In the genomic region with DNA sequence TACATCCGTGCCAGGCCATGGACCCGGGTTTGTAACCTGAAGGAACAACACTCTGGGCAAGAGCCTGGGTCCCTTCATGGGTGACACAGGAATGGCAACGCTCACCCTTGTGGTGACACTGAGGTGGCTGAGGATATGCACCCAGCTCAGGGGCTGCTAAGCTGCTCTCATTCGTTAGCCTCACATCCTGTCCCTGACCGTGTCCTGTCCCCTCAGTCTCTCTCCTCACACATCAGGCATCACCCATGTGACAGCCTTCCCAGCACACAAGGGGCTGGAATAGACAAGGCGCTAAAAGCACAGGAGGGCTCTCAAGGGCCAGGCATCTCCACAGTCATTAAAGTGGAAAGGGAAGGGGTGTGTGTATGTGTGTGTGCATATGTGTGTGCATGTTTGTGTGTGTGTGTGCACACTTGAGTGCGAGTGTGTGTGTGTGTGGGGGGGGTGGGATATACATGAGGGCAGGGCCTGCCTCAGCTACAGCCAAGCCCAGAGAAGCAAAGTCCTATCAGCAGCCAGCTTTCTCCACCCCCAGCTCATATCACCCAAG, we compare ENCODE assay signal across 21 mouse cellular contexts. TPM values are rescaled to one million over a fixed set of nuclear protein-coding genes. Genes with fewer than 3 reads are reported as not detected.
DNase-seq lines count a peak whose midpoint lies in the region; ATAC-seq and TF ChIP-seq lines count a peak whose summit lies in the region.
"Had no signal": no experiment of that assay in that cellular context is flagged by ENCODE, and none has a peak within 500 bp of the region (broad histone marks: within the 10 kb centered on the region; RNA-seq: fewer than 3 reads in every experiment).

No protein-coding gene starts in this region.

- peak overlapping the region; percentile 59; the same call in 1 of the 2 replicates for H3K27ac ChIP-seq in heart, embryonic 10.5 days
- H3K27ac ChIP-seq in liver, postnatal 0 days (ENCODE audit: low read depth), result no peak overlapping the region
- no peak overlapping the region for H3K27ac ChIP-seq in liver, embryonic 11.5 days (ENCODE audit: low read depth, low read length)
- no peak overlapping the region for H3K27ac ChIP-seq in neural tube, embryonic 13.5 days (replicated peaks)
- no peak overlapping the region for H3K27ac ChIP-seq in intestine, postnatal 0 days (ENCODE audit: low read depth, low read length)
- H3K27ac ChIP-seq: embryonic facial prominence, embryonic 12.5 days; hindbrain, embryonic 10.5 days; layer of hippocampus, adult 2 months; liver, embryonic 13.5 days; neural tube, embryonic 12.5 days had no signal

- H3K9me3 ChIP-seq in heart, embryonic 10.5 days, result no peaks in the 10 kb centered on the region
- no peaks in the 10 kb centered on the region for H3K9me3 ChIP-seq in liver, postnatal 0 days (ENCODE audit: low read length)
- H3K9me3 ChIP-seq in liver, embryonic 11.5 days (ENCODE audit: control insufficient read depth, low read length), result no peaks in the 10 kb centered on the region
- H3K9me3 ChIP-seq in neural tube, embryonic 13.5 days, result no peaks in the 10 kb centered on the region
- no peaks in the 10 kb centered on the region for H3K9me3 ChIP-seq in intestine, postnatal 0 days (ENCODE audit: control insufficient read depth)
- H3K9me3 ChIP-seq: embryonic facial prominence, embryonic 12.5 days; hindbrain, embryonic 10.5 days; liver, embryonic 13.5 days; neural tube, embryonic 12.5 days had no signal

- H3K4me2 ChIP-seq in liver, postnatal 0 days (ENCODE audit: low read depth, low read length), result no peak overlapping the region
- no peak overlapping the region for H3K4me2 ChIP-seq in liver, embryonic 11.5 days
- no peak overlapping the region for H3K4me2 ChIP-seq in neural tube, embryonic 13.5 days
- H3K4me2 ChIP-seq in intestine, postnatal 0 days (replicated peaks; ENCODE audit: low read depth), result no peak overlapping the region
- H3K4me2 ChIP-seq: embryonic facial prominence, embryonic 12.5 days; liver, embryonic 13.5 days; neural tube, embryonic 12.5 days had no signal

- no peaks in the 10 kb centered on the region for H3K27me3 ChIP-seq in heart, embryonic 10.5 days (ENCODE audit: insufficient read depth, poor library complexity, severe bottlenecking)
- H3K27me3 ChIP-seq in liver, postnatal 0 days (ENCODE audit: insufficient read depth, low read length), result no peaks in the 10 kb centered on the region
- H3K27me3 ChIP-seq in liver, embryonic 11.5 days (replicated peaks; ENCODE audit: control insufficient read depth, insufficient read depth, low read length), result no peaks in the 10 kb centered on the region
- H3K27me3 ChIP-seq in neural tube, embryonic 13.5 days, result no peaks in the 10 kb centered on the region
- no peaks in the 10 kb centered on the region for H3K27me3 ChIP-seq in intestine, postnatal 0 days (replicated peaks; ENCODE audit: control insufficient read depth, insufficient read depth, low read length)
- H3K27me3 ChIP-seq: embryonic facial prominence, embryonic 12.5 days; liver, embryonic 13.5 days; neural tube, embryonic 12.5 days; Patski had no signal

- 47% methylated on average over 7 of the region's 7 CpGs for WGBS in heart, embryonic 10.5 days
- WGBS in liver, postnatal 0 days (ENCODE audit: insufficient replicate concordance), result 64% methylated on average over 7 of the region's 7 CpGs
- 66% methylated on average over 7 of the region's 7 CpGs for WGBS in liver, embryonic 11.5 days
- 79% methylated on average over 7 of the region's 7 CpGs for WGBS in neural tube, embryonic 13.5 days
- WGBS in intestine, postnatal 0 days, result 73% methylated on average over 7 of the region's 7 CpGs

- no peak overlapping the region for H3K4me3 ChIP-seq in heart, embryonic 10.5 days
- H3K4me3 ChIP-seq in liver, postnatal 0 days (ENCODE audit: low read depth, low read length), result no peak overlapping the region
- H3K4me3 ChIP-seq in liver, embryonic 11.5 days (ENCODE audit: low read depth, low read length), result no peak overlapping the region
- no peak overlapping the region for H3K4me3 ChIP-seq in neural tube, embryonic 13.5 days
- H3K4me3 ChIP-seq in intestine, postnatal 0 days (ENCODE audit: low read depth, low read length), result no peak overlapping the region
- H3K4me3 ChIP-seq: embryonic facial prominence, embryonic 12.5 days; hindbrain, embryonic 10.5 days; layer of hippocampus, adult 2 months; liver, embryonic 13.5 days; neural tube, embryonic 12.5 days had no signal

- intact Hi-C loops in heart, postnatal 36 days (cut with DNase I), result no loop called here

- H3K9ac ChIP-seq in liver, postnatal 0 days (replicated peaks), result no peak overlapping the region
- H3K9ac ChIP-seq in liver, embryonic 11.5 days (ENCODE audit: low read depth, low read length), result no peak overlapping the region
- H3K9ac ChIP-seq in neural tube, embryonic 13.5 days, result 0 out of 2 replicates have a peak overlapping the region, but pooled peaks have one; percentile 8
- no peak overlapping the region for H3K9ac ChIP-seq in intestine, postnatal 0 days (ENCODE audit: low read depth, low read length)
- H3K9ac ChIP-seq: embryonic facial prominence, embryonic 12.5 days; liver, embryonic 13.5 days; neural tube, embryonic 12.5 days had no signal

- no peak for ATAC-seq in liver, postnatal 0 days
- no peak; the same call in 1 of the 2 replicates for ATAC-seq in liver, embryonic 11.5 days (replicated peaks; ENCODE audit: low FRiP score)
- no peak for ATAC-seq in neural tube, embryonic 13.5 days (ENCODE audit: low read depth)
- peak; percentile 5; the same call in 1 of the 2 replicates for ATAC-seq in intestine, postnatal 0 days
- ATAC-seq: inflammation-experienced regulatory T-cells, adult 6 months; Patski had no signal

- H3K4me1 ChIP-seq in heart, embryonic 10.5 days, result peaks cover 68% of the 10 kb centered on the region
- no peaks in the 10 kb centered on the region for H3K4me1 ChIP-seq in liver, postnatal 0 days (ENCODE audit: insufficient read depth)
- peaks cover 11% of the 10 kb centered on the region for H3K4me1 ChIP-seq in liver, embryonic 11.5 days (replicated peaks; ENCODE audit: control insufficient read depth, insufficient read depth, low read length)
- peaks cover 19% of the 10 kb centered on the region for H3K4me1 ChIP-seq in neural tube, embryonic 13.5 days (replicated peaks)
- 0 out of 2 replicates have a peak, but pooled peaks cover 4% of the 10 kb centered on the region for H3K4me1 ChIP-seq in intestine, postnatal 0 days (replicated peaks; ENCODE audit: control insufficient read depth, insufficient read depth, low read length)
- H3K4me1 ChIP-seq: neural tube, embryonic 12.5 days had no signal

- no peak for TF ChIP-seq EP300 in liver, postnatal 0 days (IDR thresholded peaks at IDR 0.05; ENCODE audit: low read depth)

- 0 out of 2 replicates have a peak, but pooled peaks have one; percentile 10 for TF ChIP-seq CTCF in liver, postnatal 0 days (IDR thresholded peaks at IDR 0.05; ENCODE audit: low read depth)
- TF ChIP-seq CTCF in intestine, postnatal 0 days (IDR thresholded peaks at IDR 0.05; ENCODE audit: low read depth), result no peak

- no peak for DNase-seq in heart, embryonic 10.5 days (ENCODE audit: low spot score)
- DNase-seq in heart, postnatal 36 days, result no peak
- no peak for DNase-seq in liver, postnatal 0 days
- no peak for DNase-seq in liver, embryonic 11.5 days (ENCODE audit: low spot score)
- DNase-seq in neural tube, embryonic 10.5 days (ENCODE audit: extremely low spot score, low spot score), result no peak
- DNase-seq in left cerebral cortex, adult 11 months (ENCODE audit: low spot score), result no peak
- DNase-seq: adrenal gland, postnatal 25 days; cerebellum, adult 18-20 months; left cerebral cortex, postnatal 4 days; liver, embryonic 13.5 days; lung, postnatal 36 days; right cerebral cortex, postnatal 4 days; thymus, postnatal 14 days had no signal

- no peaks in the 10 kb centered on the region for H3K36me3 ChIP-seq in heart, embryonic 10.5 days
- peaks cover 3% of the 10 kb centered on the region; the same call in 1 of the 2 replicates for H3K36me3 ChIP-seq in liver, postnatal 0 days (replicated peaks; ENCODE audit: insufficient read depth, low read length)
- no peaks in the 10 kb centered on the region for H3K36me3 ChIP-seq in liver, embryonic 11.5 days (ENCODE audit: control insufficient read depth, insufficient read depth, low read length)
- no peaks in the 10 kb centered on the region for H3K36me3 ChIP-seq in neural tube, embryonic 13.5 days
- H3K36me3 ChIP-seq in intestine, postnatal 0 days (ENCODE audit: control insufficient read depth, insufficient read depth), result peaks cover 4% of the 10 kb centered on the region; the same call in 1 of the 2 replicates
- H3K36me3 ChIP-seq: embryonic facial prominence, embryonic 12.5 days; liver, embryonic 13.5 days; neural tube, embryonic 12.5 days had no signal

RNA-seq across cellular contexts. Expression of a gene that starts 29.0 kb away (rescaled TPM):
- polyA plus RNA-seq in heart, embryonic 10.5 days (2016; fragmentation: Nextera tagmentation; extraction: Ambion mirVana), result 11.8 and 15.0 TPM in 2 replicates
- total RNA-seq in heart, postnatal 36 days (2021), result 10 to 100 TPM; 11.6 to 12.5 TPM
- polyA plus RNA-seq in liver, postnatal 0 days (2015; fragmentation: Nextera tagmentation; extraction: Ambion mirVana), result 1.6 TPM in 2 replicates
- 10.7 and 10.9 TPM in 2 replicates for polyA plus RNA-seq in liver, embryonic 11.5 days (2014; fragmentation: Nextera tagmentation; extraction: Ambion mirVana)
- 11.2 and 11.6 TPM in 2 replicates for polyA plus RNA-seq in neural tube, embryonic 13.5 days (2015; fragmentation: Nextera tagmentation; extraction: Ambion mirVana)
- 14.3 and 17.1 TPM in 2 replicates for polyA plus RNA-seq in intestine, postnatal 0 days (2015; fragmentation: Nextera tagmentation; extraction: Ambion mirVana)
